Comparison of ENCODE assay signal across 8 mouse cellular contexts in the genomic region with DNA sequence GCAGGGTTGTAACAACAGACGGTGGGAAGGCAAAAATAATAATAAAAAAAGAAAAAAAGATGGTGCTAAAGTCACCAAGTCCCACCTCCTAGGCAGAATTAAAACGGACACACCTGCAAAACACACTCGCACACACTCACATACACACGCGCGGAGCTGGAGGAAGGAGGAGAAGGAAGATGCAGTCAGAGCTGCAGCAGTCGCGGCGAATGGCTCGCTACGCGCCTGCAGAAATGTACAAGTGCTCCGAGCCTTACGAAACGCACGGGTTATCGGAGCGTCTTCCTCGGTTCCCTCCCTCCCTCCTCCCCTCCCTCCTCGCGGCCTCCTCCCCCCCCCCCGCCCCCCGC.
A peak's percentile ranks its signal among the peaks of the same experiment; 100 is the strongest.
DNase-seq lines count a peak whose midpoint lies in the region; ATAC-seq and TF ChIP-seq lines count a peak whose summit lies in the region.

No protein-coding gene starts in this region.

- TF ChIP-seq POLR2A in small intestine, adult 2 months (IDR thresholded peaks at IDR 0.05; ENCODE audit: low read depth, low read length) = no peak

- H3K36me3 ChIP-seq in lung, postnatal 0 days (ENCODE audit: insufficient read depth, low read length) = no peaks in the 10 kb centered on the region
- H3K36me3 ChIP-seq in small intestine, adult 2 months (ENCODE audit: control insufficient read depth, insufficient read depth, low read length) = no peaks in the 10 kb centered on the region

- peak; percentile 31 to 74 for DNase-seq in adrenal gland, adult (ENCODE audit: inconsistent age in 2 of 2, low spot score in 1 of 2)
- no peak for DNase-seq in adrenal gland, postnatal 4 days (ENCODE audit: low spot score in 2 of 2)
- DNase-seq in CD4-positive helper T cell, adult 2 months (ENCODE audit: low read depth, low spot score) = peak; percentile 43
- DNase-seq in embryo, embryonic 11 days = peak; percentile 68
- DNase-seq in induced T-regulatory cell, adult 2 months (ENCODE audit: low read depth) = peak; percentile 24
- no peak for DNase-seq in lung, postnatal 0 days (ENCODE audit: low spot score)
- no peak for DNase-seq in urinary bladder, postnatal 36 days (ENCODE audit: low spot score in 2 of 2)

- peak overlapping the region; percentile 38 for H3K4me3 ChIP-seq in lung, postnatal 0 days (ENCODE audit: low read depth, low read length)
- H3K4me3 ChIP-seq in small intestine, adult 2 months (ENCODE audit: low read depth, low read length) = peak overlapping the region; percentile 39

- H3K27ac ChIP-seq in lung, postnatal 0 days (ENCODE audit: low read length) = no peak overlapping the region
- no peak overlapping the region for H3K27ac ChIP-seq in small intestine, adult 2 months (ENCODE audit: insufficient read depth, low read depth, low read length)

- TF ChIP-seq EP300 in lung, postnatal 0 days (IDR thresholded peaks at IDR 0.05) = no peak

- H3K4me1 ChIP-seq in lung, postnatal 0 days (ENCODE audit: insufficient read depth, low read depth, low read length) = no peaks in the 10 kb centered on the region
- H3K4me1 ChIP-seq in small intestine, adult 2 months (ENCODE audit: control insufficient read depth, insufficient read depth, insufficient read length, low read length) = peaks cover 3% of the 10 kb centered on the region

- peaks cover 49% of the 10 kb centered on the region for H3K27me3 ChIP-seq in lung, postnatal 0 days (replicated peaks; ENCODE audit: insufficient read depth, low read length)
- H3K27me3 ChIP-seq in small intestine, adult 2 months (ENCODE audit: control insufficient read depth, insufficient read depth, low read length) = peaks cover 41% of the 10 kb centered on the region

- 4% methylated on average over 19 of the region's 23 CpGs for WGBS in lung, postnatal 0 days
- 2% methylated on average over 20 of the region's 23 CpGs for WGBS in small intestine, adult 2 months

- H3K9me3 ChIP-seq in lung, postnatal 0 days (ENCODE audit: low read length) = no peaks in the 10 kb centered on the region

- no peak for TF ChIP-seq CTCF in lung, postnatal 0 days (IDR thresholded peaks at IDR 0.05)
- TF ChIP-seq CTCF in small intestine, adult 2 months (IDR thresholded peaks at IDR 0.05; ENCODE audit: extremely low read depth, insufficient read length, insufficient replicate concordance, low read depth, low read length) = no peak

- peak overlapping the region; percentile 66 for H3K4me2 ChIP-seq in lung, postnatal 0 days (replicated peaks; ENCODE audit: low read depth, low read length)

- H3K9ac ChIP-seq in lung, postnatal 0 days (replicated peaks; ENCODE audit: low read depth) = no peak overlapping the region

- no peak for ATAC-seq in lung, postnatal 0 days

Comparison
In these comparisons a context has a peak if more than half of its experiments do, and no peak if none do; other contexts are left out.
1. DNase-seq: peak in adrenal gland, adult (2 of 2), CD4-positive helper T cell, adult 2 months (single experiment), embryo, embryonic 11 days (single experiment) and induced T-regulatory cell, adult 2 months (single experiment); none in adrenal gland, postnatal 4 days (0 of 2), lung, postnatal 0 days (single experiment) and urinary bladder, postnatal 36 days (0 of 2).